Mouse (Mus musculus): ENCODE data around the gene Robo1. TPM values are rescaled to one million over a fixed set of nuclear protein-coding genes. Genes with fewer than 3 reads are reported as not detected.

Robo1 gene
- polyA plus RNA-seq, 1 experiment from 2014 or later, result 83.9 TPM

- ATAC-seq (ENCODE audit: low FRiP score), result no peak
- H3K9ac ChIP-seq, result no peak overlapping the region
- no peaks in the 10 kb centered on the region for H3K36me3 ChIP-seq
- peaks cover 29% of the 10 kb centered on the region for H3K4me1 ChIP-seq
- H3K4me2 ChIP-seq (replicated peaks), result no peak overlapping the region
- H3K9me3 ChIP-seq (replicated peaks), result no peaks in the 10 kb centered on the region
- H3K27me3 ChIP-seq, result no peaks in the 10 kb centered on the region
- 90% methylated on average over 9 of the region's 9 CpGs for WGBS
- H3K4me3 ChIP-seq, result no peak overlapping the region
- H3K27ac ChIP-seq, result no peak overlapping the region
These were observed 483.1 kb downstream of the Robo1 start for GRCm38 (mm10) chr16:72791181-72791705.

GRCm38 (mm10) chr16:72794692-72795378, 486.7 kb downstream of the Robo1 start:
- Histone ChIP-seq H3K4me1 (peaks cover 20% of the 10 kb centered on the region), H3K9ac (no peak overlapping the region), H3K27ac (peak overlapping the region; percentile 44; the same call in 1 of the 2 replicates), H3K9me3 (replicated peaks) (no peaks in the 10 kb centered on the region), H3K4me3 (no peak overlapping the region), H3K4me2 (replicated peaks) (no peak overlapping the region), H3K36me3 (no peaks in the 10 kb centered on the region), H3K27me3 (no peaks in the 10 kb centered on the region)
- no peak for ATAC-seq (ENCODE audit: low FRiP score)
- WGBS, result 62% methylated on average over 6 of the region's 6 CpGs

GRCm38 (mm10) chr16:72795379-72795712, 487.2 kb downstream of the Robo1 start:
- Histone ChIP-seq H3K9ac (no peak overlapping the region), H3K4me1 (peaks cover 25% of the 10 kb centered on the region), H3K27ac (peak overlapping the region; percentile 44; the same call in 1 of the 2 replicates), H3K36me3 (no peaks in the 10 kb centered on the region), H3K4me2 (replicated peaks) (no peak overlapping the region), H3K27me3 (no peaks in the 10 kb centered on the region), H3K4me3 (no peak overlapping the region), H3K9me3 (replicated peaks) (no peaks in the 10 kb centered on the region)
- 61% methylated on average over 1 of the region's 1 CpGs for WGBS
- no peak for ATAC-seq (ENCODE audit: low FRiP score)

GRCm38 (mm10) chr16:72798405-72798949, 490.4 kb downstream of the Robo1 start:
- WGBS, result 82% methylated on average over 12 of the region's 12 CpGs
- no peak overlapping the region for H3K4me3 ChIP-seq
- H3K9ac ChIP-seq, result no peak overlapping the region
- no peaks in the 10 kb centered on the region for H3K9me3 ChIP-seq (replicated peaks)
- H3K4me2 ChIP-seq (replicated peaks), result no peak overlapping the region
- no peaks in the 10 kb centered on the region for H3K36me3 ChIP-seq
- no peak overlapping the region for H3K27ac ChIP-seq
- H3K4me1 ChIP-seq, result peaks cover 35% of the 10 kb centered on the region
- no peaks in the 10 kb centered on the region for H3K27me3 ChIP-seq
- ATAC-seq (ENCODE audit: low FRiP score), result no peak

GRCm38 (mm10) chr16:72800121-72800749, 492.1 kb downstream of the Robo1 start:
- 56% methylated on average over 15 of the region's 15 CpGs for WGBS
- peak overlapping the region; percentile 70 for H3K27ac ChIP-seq

GRCm38 (mm10) chr16:72800788-72801187, 492.7 kb downstream of the Robo1 start:
- Histone ChIP-seq H3K4me2 (replicated peaks) (no peak overlapping the region), H3K9ac (no peak overlapping the region), H3K27ac (peak overlapping the region; percentile 70), H3K36me3 (no peaks in the 10 kb centered on the region), H3K4me1 (peaks cover 22% of the 10 kb centered on the region), H3K27me3 (no peaks in the 10 kb centered on the region), H3K9me3 (replicated peaks) (no peaks in the 10 kb centered on the region), H3K4me3 (no peak overlapping the region)
- ATAC-seq (ENCODE audit: low FRiP score), result peak; percentile 37; the same call in 1 of the 2 replicates
- WGBS, result 90% methylated on average over 6 of the region's 6 CpGs

More at GRCm38 (mm10) chr16:72800121-72800749, 492.1 kb downstream of the Robo1 start:
- no peaks in the 10 kb centered on the region for H3K9me3 ChIP-seq (replicated peaks)
- H3K27me3 ChIP-seq, result no peaks in the 10 kb centered on the region
- H3K4me2 ChIP-seq (replicated peaks), result peak overlapping the region; percentile 21; the same call in 1 of the 2 replicates
- no peaks in the 10 kb centered on the region for H3K36me3 ChIP-seq
- H3K4me1 ChIP-seq, result peaks cover 27% of the 10 kb centered on the region
- ATAC-seq (ENCODE audit: low FRiP score), result peak; percentile 64
- no peak overlapping the region for H3K9ac ChIP-seq
- H3K4me3 ChIP-seq, result no peak overlapping the region

GRCm38 (mm10) chr16:72808351-72808750, 500.2 kb downstream of the Robo1 start:
- Histone ChIP-seq H3K4me3 (no peak overlapping the region), H3K27ac (no peak overlapping the region), H3K4me1 (peaks cover 22% of the 10 kb centered on the region), H3K9ac (no peak overlapping the region), H3K36me3 (no peaks in the 10 kb centered on the region), H3K27me3 (no peaks in the 10 kb centered on the region), H3K9me3 (replicated peaks) (no peaks in the 10 kb centered on the region), H3K4me2 (replicated peaks) (no peak overlapping the region)
- ATAC-seq (ENCODE audit: low FRiP score), result no peak
- 63% methylated on average over 10 of the region's 10 CpGs for WGBS

- Histone ChIP-seq H3K36me3 (no peaks in the 10 kb centered on the region), H3K27ac (no peak overlapping the region)
These were observed 502.8 kb downstream of the Robo1 start for GRCm38 (mm10) chr16:72810942-72811341.

GRCm38 (mm10) chr16:72811494-72811893, 503.4 kb downstream of the Robo1 start:
- WGBS, result 56% methylated on average over 5 of the region's 5 CpGs
- 0 out of 2 replicates have a peak overlapping the region, but pooled peaks have one; percentile 48 for H3K27ac ChIP-seq
- ATAC-seq (ENCODE audit: low FRiP score), result no peak

More at GRCm38 (mm10) chr16:72810942-72811341, 502.8 kb downstream of the Robo1 start:
- Histone ChIP-seq H3K9ac (no peak overlapping the region), H3K9me3 (replicated peaks) (no peaks in the 10 kb centered on the region), H3K4me1 (peaks cover 22% of the 10 kb centered on the region), H3K4me3 (no peak overlapping the region), H3K4me2 (replicated peaks) (no peak overlapping the region), H3K27me3 (no peaks in the 10 kb centered on the region)
- no peak for ATAC-seq (ENCODE audit: low FRiP score)
- WGBS, result 32% methylated on average over 3 of the region's 3 CpGs

GRCm38 (mm10) chr16:72811908-72812307, 503.8 kb downstream of the Robo1 start:
- WGBS, result 60% methylated on average over 3 of the region's 3 CpGs
- H3K4me3 ChIP-seq, result no peak overlapping the region
- H3K9me3 ChIP-seq (replicated peaks), result no peaks in the 10 kb centered on the region
- no peaks in the 10 kb centered on the region for H3K36me3 ChIP-seq
- no peaks in the 10 kb centered on the region for H3K27me3 ChIP-seq
- no peak overlapping the region for H3K4me2 ChIP-seq (replicated peaks)
- no peak overlapping the region for H3K9ac ChIP-seq
- peaks cover 22% of the 10 kb centered on the region for H3K4me1 ChIP-seq
- no peak overlapping the region for H3K27ac ChIP-seq
- no peak for ATAC-seq (ENCODE audit: low FRiP score)

More at GRCm38 (mm10) chr16:72811494-72811893, 503.4 kb downstream of the Robo1 start:
- H3K4me1 ChIP-seq, result peaks cover 22% of the 10 kb centered on the region
- H3K4me2 ChIP-seq (replicated peaks), result no peak overlapping the region
- no peaks in the 10 kb centered on the region for H3K36me3 ChIP-seq
- no peaks in the 10 kb centered on the region for H3K9me3 ChIP-seq (replicated peaks)
- no peak overlapping the region for H3K9ac ChIP-seq
- no peaks in the 10 kb centered on the region for H3K27me3 ChIP-seq
- H3K4me3 ChIP-seq, result no peak overlapping the region

- Histone ChIP-seq H3K27ac (no peak overlapping the region), H3K27me3 (no peaks in the 10 kb centered on the region), H3K9me3 (replicated peaks) (no peaks in the 10 kb centered on the region), H3K4me1 (peaks cover 7% of the 10 kb centered on the region; the same call in 1 of the 2 replicates), H3K9ac (no peak overlapping the region), H3K4me3 (no peak overlapping the region), H3K36me3 (no peaks in the 10 kb centered on the region), H3K4me2 (replicated peaks) (no peak overlapping the region)
- no peak for ATAC-seq (ENCODE audit: low FRiP score)
- WGBS, result 77% methylated on average over 8 of the region's 8 CpGs
These were observed 520.3 kb downstream of the Robo1 start for GRCm38 (mm10) chr16:72828381-72828780.

GRCm38 (mm10) chr16:72829530-72829929, 521.4 kb downstream of the Robo1 start:
- H3K4me2 ChIP-seq (replicated peaks), result no peak overlapping the region
- H3K9ac ChIP-seq, result no peak overlapping the region
- H3K9me3 ChIP-seq (replicated peaks), result no peaks in the 10 kb centered on the region
- no peak overlapping the region for H3K4me3 ChIP-seq
- WGBS, result 51% methylated on average over 8 of the region's 8 CpGs
- H3K27me3 ChIP-seq, result no peaks in the 10 kb centered on the region
- H3K36me3 ChIP-seq, result no peaks in the 10 kb centered on the region
- no peak for ATAC-seq (ENCODE audit: low FRiP score)
- H3K4me1 ChIP-seq, result peaks cover 7% of the 10 kb centered on the region; the same call in 1 of the 2 replicates
- H3K27ac ChIP-seq, result 0 out of 2 replicates have a peak overlapping the region, but pooled peaks have one; percentile 35
